Comparison of ENCODE assay signal across 8 mouse cellular contexts in genomic region chr6:87101955-87102353, GRCm38 (mm10). TPM values are rescaled to one million over a fixed set of nuclear protein-coding genes. Genes with fewer than 3 reads are reported as not detected.
DNase-seq lines count a peak whose midpoint lies in the region; ATAC-seq and TF ChIP-seq lines count a peak whose summit lies in the region.

No protein-coding gene starts in this region.

- ATAC-seq in cerebellum, adult (ENCODE audit: insufficient number of reproducible peaks, low FRiP score, low TSS enrichment) = 0 out of 2 replicates have a peak, but pooled peaks have one; percentile 13
- ATAC-seq in hindbrain, embryonic 14.5 days (ENCODE audit: low FRiP score) = 0 out of 2 replicates have a peak, but pooled peaks have one; percentile 39

- no peaks in the 10 kb centered on the region for H3K36me3 ChIP-seq in hindbrain, embryonic 14.5 days (replicated peaks; ENCODE audit: control insufficient read depth, insufficient read depth)
- no peaks in the 10 kb centered on the region for H3K36me3 ChIP-seq in myocyte (ENCODE audit: control insufficient read depth, insufficient read depth)

- H3K4me3 ChIP-seq in lung, adult 2 months (replicated peaks; ENCODE audit: extremely low read depth, low read depth, low read length) = no peak overlapping the region
- H3K4me3 ChIP-seq in hindbrain, embryonic 14.5 days (replicated peaks; ENCODE audit: low read length) = no peak overlapping the region
- H3K4me3 ChIP-seq in myocyte = no peak overlapping the region

- no peak for TF ChIP-seq POLR2A in lung, adult 2 months (IDR thresholded peaks at IDR 0.05; ENCODE audit: borderline replicate concordance, extremely low read depth, low read depth, low read length)
- no peak for TF ChIP-seq POLR2A in myocyte (IDR thresholded peaks at IDR 0.05; ENCODE audit: insufficient read length, low read depth)

- H3K79me2 ChIP-seq in myocyte (ENCODE audit: control insufficient read depth, insufficient read depth) = no peaks in the 10 kb centered on the region

- no peaks in the 10 kb centered on the region for H3K9me3 ChIP-seq in hindbrain, embryonic 14.5 days (ENCODE audit: control insufficient read depth, low read length)

- no peak overlapping the region for H3K4me2 ChIP-seq in hindbrain, embryonic 14.5 days (replicated peaks)
- peak overlapping the region; percentile 21 for H3K4me2 ChIP-seq in myocyte (ENCODE audit: low read depth)

- H3K27me3 ChIP-seq in hindbrain, embryonic 14.5 days (ENCODE audit: control insufficient read depth, insufficient read depth, low read length) = no peaks in the 10 kb centered on the region
- no peaks in the 10 kb centered on the region for H3K27me3 ChIP-seq in myocyte (ENCODE audit: control insufficient read depth, insufficient read depth, insufficient read length)

- H3K9ac ChIP-seq in hindbrain, embryonic 14.5 days = no peak overlapping the region

- no peak overlapping the region for H3ac ChIP-seq in myocyte (ENCODE audit: control insufficient read depth, insufficient read length)

- H3K27ac ChIP-seq in hindbrain, embryonic 14.5 days = peak overlapping the region; percentile 18; the same call in 1 of the 2 replicates

- peaks cover 6% of the 10 kb centered on the region for H3K4me1 ChIP-seq in lung, adult 2 months (ENCODE audit: control insufficient read depth, insufficient read depth, low read length)
- H3K4me1 ChIP-seq in hindbrain, embryonic 14.5 days (replicated peaks; ENCODE audit: control insufficient read depth, insufficient read depth, low read length) = peaks cover 12% of the 10 kb centered on the region; the same call in 1 of the 2 replicates

- WGBS in lung, adult 2 months = 25% methylated on average over 4 of the region's 4 CpGs
- WGBS in hindbrain, embryonic 14.5 days = 30% methylated on average over 4 of the region's 4 CpGs

- no peak for DNase-seq in cerebellum, adult 8-10 months
- peak; percentile 23 for DNase-seq in lung, adult 2 months
- no peak for DNase-seq in lung, postnatal 14 days
- DNase-seq in hindbrain, embryonic 14.5 days (ENCODE audit: low spot score) = no peak
- no peak for DNase-seq in T-cell, adult 2 months (ENCODE audit: low spot score)
- DNase-seq in urinary bladder, postnatal 10 days (ENCODE audit: low spot score) = no peak

- no peak for TF ChIP-seq CTCF in lung, adult 2 months (IDR thresholded peaks at IDR 0.05; ENCODE audit: insufficient read depth, low read length)

TF ChIP-seq in myocyte, 11 proteins besides CTCF, POLR2A, EP300 and RAD21:
- no peak for TF ChIP-seq REST (IDR thresholded peaks at IDR 0.05; ENCODE audit: insufficient read depth, insufficient read length)
- TF ChIP-seq SRF (IDR thresholded peaks at IDR 0.05; ENCODE audit: control insufficient read depth, insufficient read length, low read depth) = no peak
- no peak for TF ChIP-seq E2F4 (IDR thresholded peaks at IDR 0.05; ENCODE audit: insufficient read depth)
- no peak for TF ChIP-seq MYOG (IDR thresholded peaks at IDR 0.05; ENCODE audit: control insufficient read depth in 1 of 3, insufficient read depth in 1 of 3, insufficient read length in 2 of 3, low read depth in 2 of 3)
- no peak for TF ChIP-seq MAX (IDR thresholded peaks at IDR 0.05; ENCODE audit: low read depth)
- no peak for TF ChIP-seq TCF12 (IDR thresholded peaks at IDR 0.05; ENCODE audit: insufficient read depth, poor library complexity, severe bottlenecking)
- no peak for TF ChIP-seq MYOD1 (IDR thresholded peaks at IDR 0.05; ENCODE audit: control insufficient read depth in 1 of 3, insufficient read length in 2 of 3, low read depth in 2 of 3)
- TF ChIP-seq TCF3 (IDR thresholded peaks at IDR 0.05; ENCODE audit: insufficient read length, low read depth) = no peak
- no peak for TF ChIP-seq CEBPB (IDR thresholded peaks at IDR 0.05; ENCODE audit: insufficient read depth, poor library complexity, severe bottlenecking)
- no peak for TF ChIP-seq POLR2AphosphoS2 (IDR thresholded peaks at IDR 0.05; ENCODE audit: insufficient read length, low read depth)
- TF ChIP-seq USF1 (IDR thresholded peaks at IDR 0.05; ENCODE audit: low read depth) = no peak
TF ChIP-seq in myocyte: peak in this region for 0.

RNA-seq across cellular contexts. Expression of gene D6Ertd527e, which starts 2.6 kb away (rescaled TPM):
- 2.0 and 2.3 TPM in 2 replicates for polyA plus RNA-seq in lung, adult 2 months (2012; rRNA removed)
- 0.13 and 0.21 TPM in 2 replicates for polyA plus RNA-seq in hindbrain, embryonic 14.5 days (2014; fragmentation: Nextera tagmentation; extraction: Ambion mirVana)
- 0.11 TPM for polyA plus RNA-seq in myocyte (2012; fragmentation: generic; extraction: Trizol)

RNA-seq across cellular contexts. Expression of gene Gfpt1, which starts 59.3 kb away (rescaled TPM):
- 13.3 and 17.3 TPM in 2 replicates for polyA plus RNA-seq in lung, adult 2 months (2012; rRNA removed)
- 26.9 and 28.8 TPM in 2 replicates for polyA plus RNA-seq in hindbrain, embryonic 14.5 days (2014; fragmentation: Nextera tagmentation; extraction: Ambion mirVana)
- 13.4 TPM for polyA plus RNA-seq in myocyte (2012; fragmentation: generic; extraction: Trizol)
